Mouse (Mus musculus) MEL (cell line): Measurements from ENCODE around the gene Bbox1. TPM values are rescaled to one million over a fixed set of nuclear protein-coding genes. Genes with fewer than 3 reads are reported as not detected.

Experiments used
- DNase-seq: peaks from one replicate; pipeline ENCODE4 v3.0.0; 2011; ENCODE audit warnings: low read depth, low spot score
- H3K27ac ChIP-seq: 2 replicates; pipeline ENCODE4 v1.5.1; 2012; ENCODE audit warnings: low read depth, mild to moderate bottlenecking, control low read depth, low read length, moderate library complexity; ENCODE audit not compliant: control insufficient read depth
- H3K27me3 ChIP-seq, 2 experiments: fragments of 150-350 bp in 1 of 2; sonication (generic) in 1 of 2; 2 replicates each; pipeline ENCODE4 v1.6.1; 2012; ENCODE audit warnings: low read length in 2 of 2, mild to moderate bottlenecking in 2 of 2, improper control_type of control experiment in 1 of 2, moderate library complexity in 1 of 2; ENCODE audit not compliant: insufficient read depth in 2 of 2, control insufficient read depth in 1 of 2
- H3K36me3 ChIP-seq, 2 experiments: 2 replicates each; pipeline ENCODE4 v1.6.1; 2012 to 2014; ENCODE audit warnings: low read length in 2 of 2, improper control_type of control experiment in 1 of 2, inconsistent platforms in 1 of 2, mild to moderate bottlenecking in 1 of 2; ENCODE audit not compliant: insufficient read depth in 2 of 2, control insufficient read depth in 1 of 2
- H3K4me1 ChIP-seq, 2 experiments: fragments of 150-350 bp in 1 of 2; sonication (generic) in 1 of 2; 2 replicates each; pipeline ENCODE4 v1.6.1; 2012; ENCODE audit warnings: low read length in 2 of 2, improper control_type of control experiment in 1 of 2, mild to moderate bottlenecking in 1 of 2; ENCODE audit not compliant: insufficient read depth in 2 of 2, control insufficient read depth in 1 of 2
- H3K4me3 ChIP-seq, 2 experiments: fragments of 150-350 bp in 1 of 2; sonication (generic) in 1 of 2; 2 replicates each; pipeline ENCODE4 v1.5.1; 2012; ENCODE audit warnings: low read depth in 2 of 2, low read length in 2 of 2, mild to moderate bottlenecking in 2 of 2, moderate library complexity in 2 of 2, control low read depth in 1 of 2, improper control_type of control experiment in 1 of 2; ENCODE audit not compliant: control insufficient read depth in 1 of 2, insufficient read depth in 1 of 2
- H3K79me2 ChIP-seq: 2 replicates; pipeline ENCODE4 v1.6.1; 2012; ENCODE audit warnings: mild to moderate bottlenecking, low read length, moderate library complexity; ENCODE audit not compliant: control insufficient read depth, poor library complexity, insufficient read depth
- H3K9ac ChIP-seq: 2 replicates; pipeline ENCODE4 v1.6.1; 2012; ENCODE audit warnings: low read depth, mild to moderate bottlenecking, control low read depth, low read length, moderate library complexity; ENCODE audit not compliant: control insufficient read depth, poor library complexity, severe bottlenecking
- H3K9me3 ChIP-seq: fragments of 150-350 bp; sonication (generic); replicated peaks from 2 replicates; pipeline ENCODE4 v1.6.1; 2012; ENCODE audit warnings: mild to moderate bottlenecking, low read length, improper control_type of control experiment, moderate library complexity; ENCODE audit not compliant: insufficient read depth
- CHD1 ChIP-seq: IDR thresholded peaks from 2 replicates; pipeline ENCODE4 v1.6.1; 2012; ENCODE audit warnings: low read depth, mild to moderate bottlenecking, inconsistent platforms, low read length, improper control_type of control experiment
- CHD2 ChIP-seq: IDR thresholded peaks from 2 replicates; pipeline ENCODE4 v1.6.1; 2011; ENCODE audit warnings: low read length, improper control_type of control experiment
- CTCF ChIP-seq, 3 experiments: IDR thresholded peaks in 2 of 3; conservative IDR thresholded peaks in 1 of 3; 2 replicates each; pipeline ENCODE4 v1.5.1; 2011 to 2012; ENCODE audit warnings: low read length in 3 of 3, low read depth in 2 of 3, mild to moderate bottlenecking in 2 of 3, improper control_type of control experiment in 1 of 3, inconsistent platforms in 1 of 3, mixed read lengths in 1 of 3, moderate library complexity in 1 of 3; ENCODE audit not compliant: control insufficient read depth in 1 of 3, insufficient read depth in 1 of 3, poor library complexity in 1 of 3, severe bottlenecking in 1 of 3
- ELF1 ChIP-seq: IDR thresholded peaks from 2 replicates; pipeline ENCODE4 v1.6.1; 2014; ENCODE audit warnings: low read depth, mild to moderate bottlenecking, inconsistent platforms, low read length, improper control_type of control experiment, moderate library complexity
- EP300 ChIP-seq, 2 experiments: IDR thresholded peaks; 2 replicates each; pipeline ENCODE4 v1.6.1; 2011; ENCODE audit warnings: improper control_type of control experiment in 2 of 2, low read length in 2 of 2, low read depth in 1 of 2, mild to moderate bottlenecking in 1 of 2
- KAT2A ChIP-seq: conservative IDR thresholded peaks from 2 replicates; pipeline ENCODE4 v1.6.1; 2012; ENCODE audit warnings: low read depth, low read length, improper control_type of control experiment, inconsistent platforms
- MAFK ChIP-seq: IDR thresholded peaks from 2 replicates; pipeline ENCODE4 v1.6.1; 2011; ENCODE audit warnings: low read depth, mild to moderate bottlenecking, low read length, improper control_type of control experiment, borderline replicate concordance
- MEF2A ChIP-seq: IDR thresholded peaks from 2 replicates; pipeline ENCODE4 v1.6.1; 2014; ENCODE audit warnings: low read depth, mild to moderate bottlenecking, inconsistent platforms, low read length, improper control_type of control experiment; ENCODE audit not compliant: poor library complexity, insufficient replicate concordance, severe bottlenecking; ENCODE audit errors: extremely low read depth
- MYB ChIP-seq: IDR thresholded peaks from 2 replicates; pipeline ENCODE4 v1.6.1; 2011; ENCODE audit warnings: mild to moderate bottlenecking, low read depth, low read length, improper control_type of control experiment
- MYC ChIP-seq: IDR thresholded peaks from 2 replicates; pipeline ENCODE4 v1.6.1; 2011; ENCODE audit warnings: low read depth, mild to moderate bottlenecking, low read length, improper control_type of control experiment, moderate library complexity
- POLR2A ChIP-seq, 2 experiments: IDR thresholded peaks; 2 replicates each; pipeline ENCODE4 v1.6.1; 2011 to 2012; ENCODE audit warnings: low read length in 2 of 2, mild to moderate bottlenecking in 2 of 2, control low read depth in 1 of 2, improper control_type of control experiment in 1 of 2, low read depth in 1 of 2, moderate library complexity in 1 of 2; ENCODE audit not compliant: control insufficient read depth in 1 of 2, insufficient read depth in 1 of 2, poor library complexity in 1 of 2
- RAD21 ChIP-seq: IDR thresholded peaks from 2 replicates; pipeline ENCODE4 v1.6.1; 2011; ENCODE audit warnings: mild to moderate bottlenecking, low read depth, low read length, improper control_type of control experiment
- RCOR1 ChIP-seq: IDR thresholded peaks from 2 replicates; pipeline ENCODE4 v1.6.1; 2012; ENCODE audit warnings: low read depth, mild to moderate bottlenecking, inconsistent platforms, low read length, improper control_type of control experiment
- SIN3A ChIP-seq: IDR thresholded peaks from 2 replicates; pipeline ENCODE4 v1.6.1; 2012; ENCODE audit warnings: low read length, improper control_type of control experiment, inconsistent platforms
- TBP ChIP-seq: IDR thresholded peaks from 2 replicates; pipeline ENCODE4 v1.8.0; 2011; ENCODE audit warnings: low read depth, low read length, improper control_type of control experiment
- UBTF ChIP-seq: IDR thresholded peaks from 2 replicates; pipeline ENCODE4 v1.6.1; 2012; ENCODE audit warnings: low read depth, mild to moderate bottlenecking, inconsistent platforms, low read length, improper control_type of control experiment, moderate library complexity, borderline replicate concordance; ENCODE audit not compliant: insufficient read depth
- USF1 ChIP-seq: IDR thresholded peaks from 2 replicates; pipeline ENCODE4 v1.6.1; 2014; ENCODE audit warnings: low read depth, mild to moderate bottlenecking, inconsistent platforms, low read length, improper control_type of control experiment, moderate library complexity
- ZMIZ1 ChIP-seq: IDR thresholded peaks from 2 replicates; pipeline ENCODE4 v1.6.1; 2012; ENCODE audit warnings: low read depth, mild to moderate bottlenecking, inconsistent platforms, low read length, improper control_type of control experiment, moderate library complexity
- ZNF384 ChIP-seq: IDR thresholded peaks from 2 replicates; pipeline ENCODE4 v1.6.1; 2012; ENCODE audit warnings: low read depth, mild to moderate bottlenecking, inconsistent platforms, low read length, improper control_type of control experiment
- polyA plus RNA-seq, 2 experiments: library from polyadenylated mRNA; stranded (reverse) in 1 of 2; unstranded in 1 of 2; fragments of >175 nt in 1 of 2; fragments of >200 nt in 1 of 2; gene quantifications; 2 replicates each; pipeline versions ENCODE4 v1.2.1 to v1.2.4; 2012; ENCODE audit warnings: low replicate concordance in 2 of 2, low read depth in 1 of 2; ENCODE audit not compliant: insufficient read length in 2 of 2, insufficient read depth in 1 of 2, missing spikeins in 1 of 2
- total RNA-seq: library from RNA; depleted of rRNA; stranded (reverse); fragments of 300-350 nt; gene quantifications from 2 replicates; pipeline ENCODE4 v1.2.3, GENCODE M21; 2012

The Bbox1 gene
- total and polyA plus RNA-seq, 3 experiments = not detected

- TF ChIP-seq ZNF384 (no peak), TBP (no peak), KAT2A (no peak), CHD2 (no peak), CTCF (IDR thresholded peaks at IDR 0.05 in 2 of 3, conservative IDR thresholded peaks at IDR 0.05 in 1 of 3; ENCODE audit: control insufficient read depth in 1 of 3, insufficient read depth in 1 of 3, low read depth in 2 of 3, low read length in 3 of 3, poor library complexity in 1 of 3, severe bottlenecking in 1 of 3) (no peak), POLR2A (IDR thresholded peaks at IDR 0.05; ENCODE audit: control insufficient read depth in 1 of 2, insufficient read depth in 1 of 2, low read depth in 1 of 2, low read length in 2 of 2, poor library complexity in 1 of 2) (no peak), ZMIZ1 (no peak), RAD21 (no peak)
- Histone ChIP-seq H3K79me2 (no peaks in the 10 kb centered on the region), H3K27ac (no peak overlapping the region), H3K9ac (no peak overlapping the region), H3K36me3 (no peaks in the 10 kb centered on the region), H3K9me3 (no peaks in the 10 kb centered on the region), H3K4me3 (no peak overlapping the region), H3K4me1 (no peaks in the 10 kb centered on the region), H3K27me3 (no peaks in the 10 kb centered on the region)
- no peak for DNase-seq
These were observed 87.9 kb downstream of the Bbox1 start for GRCm38 (mm10) chr2:110226421-110226820.

DNA sequence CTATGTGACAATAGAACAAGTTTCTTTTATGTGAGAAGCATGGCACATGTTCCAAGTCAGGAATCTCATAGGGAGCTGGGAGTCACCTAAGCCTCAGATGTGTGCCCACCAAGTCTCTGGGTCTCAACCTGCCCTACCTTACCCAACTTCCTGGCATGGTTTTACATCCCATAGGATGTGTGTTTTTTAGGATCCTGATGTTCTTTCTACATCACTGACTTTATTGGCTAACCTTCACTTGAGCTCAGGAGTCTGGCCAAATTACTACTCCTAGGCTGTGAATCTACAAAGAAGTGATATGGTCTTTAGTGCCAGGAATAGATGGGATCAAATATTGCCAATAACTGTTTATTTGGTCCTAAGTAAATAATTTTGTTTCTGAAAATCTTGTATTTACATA, 88.4 kb downstream of the Bbox1 start:
- Histone ChIP-seq H3K27ac (no peak overlapping the region), H3K36me3 (no peaks in the 10 kb centered on the region), H3K4me3 (no peak overlapping the region), H3K4me1 (no peaks in the 10 kb centered on the region), H3K27me3 (no peaks in the 10 kb centered on the region), H3K79me2 (no peaks in the 10 kb centered on the region), H3K9ac (no peak overlapping the region), H3K9me3 (no peaks in the 10 kb centered on the region)
- no peak for DNase-seq
- no peak for TF ChIP-seq USF1
- no peak for TF ChIP-seq MYC
- no peak for TF ChIP-seq KAT2A
- TF ChIP-seq CHD1 = no peak
- TF ChIP-seq ZNF384 = no peak
- TF ChIP-seq EP300 (IDR thresholded peaks at IDR 0.05; ENCODE audit: low read depth in 1 of 2, low read length in 2 of 2) = no peak
- TF ChIP-seq MEF2A = no peak
- TF ChIP-seq SIN3A = no peak
- TF ChIP-seq CHD2 = no peak
- no peak for TF ChIP-seq ELF1
- TF ChIP-seq MAFK = no peak
- no peak for TF ChIP-seq MYB
- no peak for TF ChIP-seq TBP
- TF ChIP-seq UBTF = no peak
- no peak for TF ChIP-seq RCOR1
